Mouse (Mus musculus) erythroblast, embryonic 14.5 days (primary cell): ENCODE measurements at regions not wholly inside any gene's neighbourhood (a gene's known extent, or its start where the extent isn't known, plus 50 kb on each side); places are given as distances from the start of the nearest gene placed in this dataset.
"Not testable (repeated sequence)": the region's sequence is repeated elsewhere in the genome, so short reads cannot be mapped to it uniquely, and the experiment has no call there.

Source experiments
- GATA1 ChIP-seq: IDR thresholded peaks from 2 replicates; pipeline ENCODE4 v1.6.1; 2012; ENCODE audit warnings: low read length, inconsistent platforms, mixed read lengths
- TAL1 ChIP-seq: IDR thresholded peaks from 3 replicates; pipeline ENCODE4 v1.6.1; 2012; ENCODE audit warnings: low read length, inconsistent platforms, mixed read lengths

- TF ChIP-seq GATA1, TAL1: not testable (repeated sequence)
Observed at GRCm38 (mm10) chr10:117448783-117449182, 69.0 kb upstream of the Cpsf6 start.
